Mouse (Mus musculus) bone marrow macrophage, adult 2 months (primary cell): ENCODE data around the gene Tpcn2. TPM values are rescaled to one million over a fixed set of nuclear protein-coding genes. Genes with fewer than 3 reads are reported as not detected.

Source experiments
- H3K27ac ChIP-seq: 2 replicates; pipeline ENCODE4 v1.5.1; 2012; ENCODE audit warnings: low read depth, low read length; ENCODE audit not compliant: insufficient read depth
- H3K4me1 ChIP-seq: 2 replicates; pipeline ENCODE4 v1.6.1; 2012; ENCODE audit warnings: low read length; ENCODE audit not compliant: control insufficient read depth, insufficient read depth
- H3K4me3 ChIP-seq: 2 replicates; pipeline ENCODE4 v1.5.1; 2012; ENCODE audit warnings: mild to moderate bottlenecking, low read length, moderate library complexity; ENCODE audit not compliant: insufficient read depth
- CTCF ChIP-seq: IDR thresholded peaks from 2 replicates; pipeline ENCODE4 v1.5.1; 2012; ENCODE audit warnings: low read depth, mild to moderate bottlenecking, low read length, moderate library complexity
- POLR2A ChIP-seq: IDR thresholded peaks from 2 replicates; pipeline ENCODE4 v1.6.1; 2012; ENCODE audit warnings: mild to moderate bottlenecking, low read depth, low read length, borderline replicate concordance
- polyA plus RNA-seq: library from polyadenylated mRNA; stranded (reverse); fragments of >200 nt; gene quantifications from 2 replicates; pipeline ENCODE4 v1.2.4, GENCODE M21; 2012; ENCODE audit not compliant: missing spikeins, insufficient read depth, insufficient read length

The Tpcn2 gene
- polyA plus RNA-seq, 1 experiment = 51.0 TPM

- TF ChIP-seq POLR2A (no peak), CTCF (no peak)
- no peak overlapping the region for H3K4me3 ChIP-seq
- peak overlapping the region; percentile 64 for H3K27ac ChIP-seq
- H3K4me1 ChIP-seq = peaks cover 85% of the 10 kb centered on the region
Measured at GRCm38 (mm10) chr7:145194455-145195161, 89.2 kb downstream of the Tpcn2 start.

GRCm38 (mm10) chr7:145192836-145193235 lies 91.0 kb downstream of the Tpcn2 start:
- no peak for TF ChIP-seq CTCF
- TF ChIP-seq POLR2A = no peak
- no peak overlapping the region for H3K4me3 ChIP-seq
- H3K27ac ChIP-seq = no peak overlapping the region
- peaks cover 83% of the 10 kb centered on the region for H3K4me1 ChIP-seq

- H3K4me3 ChIP-seq = no peak overlapping the region
Measured at GRCm38 (mm10) chr7:145190520-145190919, 93.3 kb downstream of the Tpcn2 start.

GRCm38 (mm10) chr7:145189342-145189741 lies 94.5 kb downstream of the Tpcn2 start:
- TF ChIP-seq CTCF (no peak), POLR2A (no peak)
- Histone ChIP-seq H3K27ac (no peak overlapping the region), H3K4me3 (no peak overlapping the region), H3K4me1 (peaks cover 61% of the 10 kb centered on the region)

More at GRCm38 (mm10) chr7:145190520-145190919, 93.3 kb downstream of the Tpcn2 start:
- Histone ChIP-seq H3K27ac (no peak overlapping the region), H3K4me1 (peaks cover 72% of the 10 kb centered on the region)
- no peak for TF ChIP-seq POLR2A
- no peak for TF ChIP-seq CTCF

- peaks cover 63% of the 10 kb centered on the region for H3K4me1 ChIP-seq
- TF ChIP-seq POLR2A (no peak), CTCF (no peak)
- peak overlapping the region; percentile 72 for H3K27ac ChIP-seq
Measured at GRCm38 (mm10) chr7:145187802-145188201, 96.0 kb downstream of the Tpcn2 start.

GRCm38 (mm10) chr7:145182388-145182787 lies 101.4 kb downstream of the Tpcn2 start:
- TF ChIP-seq CTCF = no peak
- TF ChIP-seq POLR2A = no peak
- no peak overlapping the region for H3K4me3 ChIP-seq
- H3K4me1 ChIP-seq = peaks cover 29% of the 10 kb centered on the region

More at GRCm38 (mm10) chr7:145187802-145188201, 96.0 kb downstream of the Tpcn2 start:
- no peak overlapping the region for H3K4me3 ChIP-seq

GRCm38 (mm10) chr7:145181376-145182034 lies 102.3 kb downstream of the Tpcn2 start:
- TF ChIP-seq POLR2A (no peak), CTCF (no peak)
- Histone ChIP-seq H3K27ac (no peak overlapping the region), H3K4me3 (no peak overlapping the region), H3K4me1 (peaks cover 21% of the 10 kb centered on the region)

More at GRCm38 (mm10) chr7:145182388-145182787, 101.4 kb downstream of the Tpcn2 start:
- H3K27ac ChIP-seq = peak overlapping the region; percentile 15

GRCm38 (mm10) chr7:145179691-145180091 lies 104.1 kb downstream of the Tpcn2 start:
- Histone ChIP-seq H3K27ac (no peak overlapping the region), H3K4me3 (no peak overlapping the region), H3K4me1 (peaks cover 21% of the 10 kb centered on the region)
- TF ChIP-seq CTCF (no peak), POLR2A (no peak)

GRCm38 (mm10) chr7:145176750-145177589 lies 106.8 kb downstream of the Tpcn2 start:
- no peak overlapping the region for H3K4me3 ChIP-seq
- peaks cover 3% of the 10 kb centered on the region for H3K4me1 ChIP-seq
- TF ChIP-seq CTCF = no peak
- no peak for TF ChIP-seq POLR2A
- H3K27ac ChIP-seq = no peak overlapping the region

- H3K4me1 ChIP-seq = no peaks in the 10 kb centered on the region
- no peak overlapping the region for H3K27ac ChIP-seq
- TF ChIP-seq CTCF (no peak), POLR2A (no peak)
- H3K4me3 ChIP-seq = no peak overlapping the region
Measured at GRCm38 (mm10) chr7:145173563-145173962, 110.2 kb downstream of the Tpcn2 start.
